In genomic region chr11:77785396-77785767, GRCm38 (mm10) we compare ENCODE assay signal across 8 mouse cellular contexts. TPM values are rescaled to one million over a fixed set of nuclear protein-coding genes. Genes with fewer than 3 reads are reported as not detected.
DNase-seq lines count a peak whose midpoint lies in the region; ATAC-seq lines count a peak whose summit lies in the region.
"Had no signal": no experiment of that assay in that cellular context is flagged by ENCODE, and none has a peak within 500 bp of the region (broad histone marks: within the 10 kb centered on the region; RNA-seq: fewer than 3 reads in every experiment).

No protein-coding gene starts in this region.

- no peak for ATAC-seq in activated CD4-positive, CD25-positive, alpha-beta regulatory T cell, adult 4 months

- no peaks in the 10 kb centered on the region for H3K27me3 ChIP-seq in erythroblast, embryonic 14.5 days (ENCODE audit: control insufficient read depth)

- DNase-seq in retina, embryonic 14.5 days (ENCODE audit: low spot score) = peak; percentile 38
- no peak for DNase-seq in retina, postnatal 1 day
- DNase-seq in kidney, postnatal 10 days = peak; percentile 74
- no peak for DNase-seq in frontal cortex, postnatal 10 days (ENCODE audit: low spot score in 2 of 2)
- DNase-seq in gastrocnemius, adult 18-20 months (ENCODE audit: low spot score) = no peak
- DNase-seq: cerebellum, adult 9-10 months had no signal

- H3K4me3 ChIP-seq in erythroblast, embryonic 14.5 days (replicated peaks) = peak overlapping the region; percentile 64

- no peaks in the 10 kb centered on the region for H3K9me3 ChIP-seq in erythroblast, embryonic 14.5 days (ENCODE audit: control insufficient read depth, low read length)

- H3K36me3 ChIP-seq in erythroblast, embryonic 14.5 days (ENCODE audit: control insufficient read depth) = peaks cover 77% of the 10 kb centered on the region

- H3K4me1 ChIP-seq in erythroblast, embryonic 14.5 days (ENCODE audit: control insufficient read depth) = peaks cover 93% of the 10 kb centered on the region

RNA-seq across cellular contexts. Expression of gene Gm10277, which starts 2.2 kb away (rescaled TPM):
- polyA plus RNA-seq in erythroblast, embryonic 14.5 days (2012) = not detected in 2 replicates
- polyA plus RNA-seq in activated CD4-positive, CD25-positive, alpha-beta regulatory T cell, adult 4 months (2017; shearing (Covaris generic)) = under 1 TPM; 0.20 to 0.57 TPM
- total RNA-seq in gastrocnemius, adult 18-20 months (2021) = not detected

RNA-seq across cellular contexts. Expression of gene Myo18a, which starts 22.3 kb away (rescaled TPM):
- 5.1 and 7.7 TPM in 2 replicates for polyA plus RNA-seq in erythroblast, embryonic 14.5 days (2012)
- 10 to 100 TPM; 22.1 to 29.7 TPM for polyA plus RNA-seq in activated CD4-positive, CD25-positive, alpha-beta regulatory T cell, adult 4 months (2017; shearing (Covaris generic))
- total RNA-seq in gastrocnemius, adult 18-20 months (2021) = 100 to 1,000 TPM; 309 to 319 TPM

Comparison
In these comparisons a context has a peak if more than half of its experiments do, and no peak if none do; other contexts are left out.
1. DNase-seq: peak in retina, embryonic 14.5 days (single experiment) and kidney, postnatal 10 days (single experiment); none in retina, postnatal 1 day (single experiment), frontal cortex, postnatal 10 days (0 of 2) and gastrocnemius, adult 18-20 months (single experiment).